Mouse (Mus musculus): Measurements from ENCODE around the gene Nuak1.

DNA sequence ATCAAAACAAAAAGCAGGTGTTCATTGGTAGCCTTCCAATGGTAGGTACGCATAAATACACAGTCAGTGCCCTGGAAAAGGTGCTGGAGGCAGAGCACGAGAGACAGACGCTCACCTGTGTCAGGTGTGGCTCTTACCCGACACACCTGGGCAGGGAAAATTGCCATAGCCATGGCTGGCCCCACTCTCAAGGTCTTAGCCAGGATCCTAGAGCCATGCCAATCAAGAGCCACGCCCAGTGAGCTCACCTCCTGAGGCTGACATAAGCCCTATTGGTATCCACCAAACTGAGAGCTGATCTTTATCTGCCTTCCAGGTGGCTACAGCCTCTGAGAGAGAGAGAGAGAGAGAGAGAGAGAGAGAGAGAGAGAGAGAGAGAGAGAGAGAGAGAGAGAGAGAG is 64.1 kb downstream of the Nuak1 start:
- TF ChIP-seq CTCF (IDR thresholded peaks at IDR 0.05; ENCODE audit: low read depth) (no peak), EP300 (IDR thresholded peaks at IDR 0.05; ENCODE audit: low read depth) (no peak)
